In the genomic region with DNA sequence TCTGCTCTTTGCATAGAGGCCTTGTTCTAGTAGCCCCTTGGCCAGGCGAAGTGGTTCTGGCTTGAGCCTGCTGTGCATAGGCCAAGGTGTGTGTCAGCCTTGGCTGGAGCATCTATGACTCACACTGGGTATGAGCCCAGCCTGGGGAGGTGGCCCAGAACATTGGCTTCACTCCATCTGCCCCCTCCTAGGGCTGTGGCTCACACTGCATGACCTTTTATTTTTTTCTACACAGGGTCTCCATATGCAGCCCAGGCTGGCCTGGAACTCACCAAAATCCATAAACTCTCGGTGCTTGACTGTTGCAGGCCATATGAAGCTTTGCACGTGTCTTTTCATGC, we compare ENCODE assay signal across 10 mouse cellular contexts. TPM values are rescaled to one million over a fixed set of nuclear protein-coding genes. Genes with fewer than 3 reads are reported as not detected.
A peak's percentile ranks its signal among the peaks of the same experiment; 100 is the strongest.
DNase-seq lines count a peak whose midpoint lies in the region; ATAC-seq and TF ChIP-seq lines count a peak whose summit lies in the region.
"Had no signal": no experiment of that assay in that cellular context is flagged by ENCODE, and none has a peak within 500 bp of the region (broad histone marks: within the 10 kb centered on the region; RNA-seq: fewer than 3 reads in every experiment).

No protein-coding gene starts in this region.

- TF ChIP-seq CTCF in midbrain, postnatal 0 days (IDR thresholded peaks at IDR 0.05): no peak

- H3K27me3 ChIP-seq in forebrain, embryonic 13.5 days: no peaks in the 10 kb centered on the region
- no peaks in the 10 kb centered on the region for H3K27me3 ChIP-seq in forebrain, embryonic 10.5 days (ENCODE audit: poor library complexity, severe bottlenecking)
- no peaks in the 10 kb centered on the region for H3K27me3 ChIP-seq in heart, embryonic 15.5 days
- H3K27me3 ChIP-seq in midbrain, postnatal 0 days (ENCODE audit: insufficient read depth, low read length): no peaks in the 10 kb centered on the region
- H3K27me3 ChIP-seq: CH12.LX had no signal

- 0 out of 2 replicates have a peak overlapping the region, but pooled peaks have one; percentile 18 for H3K9ac ChIP-seq in forebrain, embryonic 13.5 days
- H3K9ac ChIP-seq in heart, embryonic 15.5 days: no peak overlapping the region
- no peak overlapping the region for H3K9ac ChIP-seq in midbrain, postnatal 0 days (replicated peaks; ENCODE audit: low read length, poor library complexity, severe bottlenecking)
- H3K9ac ChIP-seq: liver, embryonic 14.5 days had no signal

- H3K27ac ChIP-seq in forebrain, embryonic 13.5 days: no peak overlapping the region
- H3K27ac ChIP-seq in forebrain, embryonic 10.5 days: no peak overlapping the region
- peak overlapping the region; percentile 40; the same call in 1 of the 2 replicates for H3K27ac ChIP-seq in heart, embryonic 15.5 days
- no peak overlapping the region for H3K27ac ChIP-seq in midbrain, postnatal 0 days (ENCODE audit: low read depth, low read length)
- H3K27ac ChIP-seq: liver, embryonic 14.5 days had no signal

- ATAC-seq in forebrain, embryonic 13.5 days: no peak
- no peak for ATAC-seq in heart, embryonic 15.5 days (replicated peaks; ENCODE audit: insufficient number of reproducible peaks, insufficient read depth, low FRiP score, low read depth)
- no peak for ATAC-seq in midbrain, postnatal 0 days (ENCODE audit: low FRiP score)
- no peak for ATAC-seq in granulocyte monocyte progenitor cell, adult 5-6 weeks (replicated peaks; ENCODE audit: poor library complexity, severe bottlenecking)

- H3K4me2 ChIP-seq in forebrain, embryonic 13.5 days: peak overlapping the region; percentile 75
- no peak overlapping the region for H3K4me2 ChIP-seq in heart, embryonic 15.5 days
- H3K4me2 ChIP-seq in midbrain, postnatal 0 days (ENCODE audit: low read depth, low read length, poor library complexity, severe bottlenecking): peak overlapping the region; percentile 20; the same call in 1 of the 2 replicates

- peaks cover 22% of the 10 kb centered on the region for H3K36me3 ChIP-seq in forebrain, embryonic 13.5 days (ENCODE audit: poor library complexity, severe bottlenecking)
- peaks cover 28% of the 10 kb centered on the region for H3K36me3 ChIP-seq in forebrain, embryonic 10.5 days (replicated peaks)
- H3K36me3 ChIP-seq in heart, embryonic 15.5 days: no peaks in the 10 kb centered on the region; the same call in 1 of the 2 replicates
- no peaks in the 10 kb centered on the region for H3K36me3 ChIP-seq in midbrain, postnatal 0 days (ENCODE audit: insufficient read depth, low read length)

- H3K9me3 ChIP-seq in forebrain, embryonic 13.5 days (replicated peaks): no peaks in the 10 kb centered on the region
- no peaks in the 10 kb centered on the region for H3K9me3 ChIP-seq in forebrain, embryonic 10.5 days
- no peaks in the 10 kb centered on the region for H3K9me3 ChIP-seq in heart, embryonic 15.5 days (replicated peaks)
- no peaks in the 10 kb centered on the region for H3K9me3 ChIP-seq in midbrain, postnatal 0 days (ENCODE audit: low read length)

- WGBS in forebrain, embryonic 13.5 days: 86% methylated on average over 3 of the region's 3 CpGs
- 91% methylated on average over 3 of the region's 3 CpGs for WGBS in forebrain, embryonic 10.5 days
- WGBS in heart, embryonic 15.5 days: 60% methylated on average over 3 of the region's 3 CpGs
- WGBS in midbrain, postnatal 0 days: 82% methylated on average over 3 of the region's 3 CpGs

- H3K4me3 ChIP-seq in forebrain, embryonic 13.5 days: peak overlapping the region; percentile 94; the same call in 1 of the 2 replicates
- H3K4me3 ChIP-seq in forebrain, embryonic 10.5 days: no peak overlapping the region
- no peak overlapping the region for H3K4me3 ChIP-seq in heart, embryonic 15.5 days
- H3K4me3 ChIP-seq in midbrain, postnatal 0 days (ENCODE audit: low read depth, low read length): no peak overlapping the region

- no peak for DNase-seq in forebrain, embryonic 10.5 days (ENCODE audit: extremely low spot score, low spot score)
- DNase-seq in urinary bladder, postnatal 14 days (ENCODE audit: low spot score): peak; percentile 81
- no peak for DNase-seq in urinary bladder, postnatal 10 days (ENCODE audit: low spot score)
- DNase-seq in midbrain, postnatal 0 days (ENCODE audit: low spot score): no peak
- DNase-seq in retina, embryonic 14.5 days (ENCODE audit: low spot score): no peak

- peaks cover 32% of the 10 kb centered on the region for H3K4me1 ChIP-seq in forebrain, embryonic 13.5 days
- H3K4me1 ChIP-seq in forebrain, embryonic 10.5 days: peaks cover 43% of the 10 kb centered on the region
- H3K4me1 ChIP-seq in heart, embryonic 15.5 days (replicated peaks): peaks cover 31% of the 10 kb centered on the region
- H3K4me1 ChIP-seq in midbrain, postnatal 0 days (ENCODE audit: insufficient read depth, low read length): peaks cover 10% of the 10 kb centered on the region

RNA-seq across cellular contexts. Expression of a gene that starts 0.4 kb away (rescaled TPM):
- 0.05 and 0.11 TPM in 2 replicates for polyA plus RNA-seq in forebrain, embryonic 13.5 days (2015; fragmentation: Nextera tagmentation; extraction: Ambion mirVana)
- 0.02 TPM in 1 of 2 replicates, not detected in the other for polyA plus RNA-seq in forebrain, embryonic 10.5 days (2016; fragmentation: Nextera tagmentation; extraction: Ambion mirVana)
- polyA plus RNA-seq in heart, embryonic 15.5 days (2015; fragmentation: Nextera tagmentation; extraction: Ambion mirVana): 0.04 TPM in 2 replicates
- 0.22 TPM in 1 of 2 replicates, not detected in the other for total RNA-seq in midbrain, postnatal 0 days (2014; rRNA removed)
- 0.06 and 0.07 TPM in 2 replicates for polyA plus RNA-seq in midbrain, postnatal 0 days (2015; fragmentation: Nextera tagmentation; extraction: Ambion mirVana)
- total RNA-seq in granulocyte monocyte progenitor cell, adult 5-6 weeks (2014; fragmentation: Nextera tagmentation): not detected in 2 replicates
- not detected in 2 replicates for total RNA-seq in granulocyte monocyte progenitor cell, adult 5-6 weeks (2017)
- total RNA-seq: CH12.LX had no signal
- polyA plus RNA-seq: liver, embryonic 14.5 days had no signal

RNA-seq across cellular contexts. Expression of a gene that starts 4.1 kb away (rescaled TPM):
- polyA plus RNA-seq in forebrain, embryonic 13.5 days (2015; fragmentation: Nextera tagmentation; extraction: Ambion mirVana): 58.6 and 68.8 TPM in 2 replicates
- polyA plus RNA-seq in forebrain, embryonic 10.5 days (2016; fragmentation: Nextera tagmentation; extraction: Ambion mirVana): 49.6 and 50.9 TPM in 2 replicates
- 79.8 and 89.0 TPM in 2 replicates for polyA plus RNA-seq in heart, embryonic 15.5 days (2015; fragmentation: Nextera tagmentation; extraction: Ambion mirVana)
- 470 and 553 TPM in 2 replicates for total RNA-seq in midbrain, postnatal 0 days (2014; rRNA removed)
- polyA plus RNA-seq in midbrain, postnatal 0 days (2015; fragmentation: Nextera tagmentation; extraction: Ambion mirVana): 91.0 and 99.3 TPM in 2 replicates
- total RNA-seq in granulocyte monocyte progenitor cell, adult 5-6 weeks (2014; fragmentation: Nextera tagmentation): 7.7 and 12.3 TPM in 2 replicates
- 24.6 and 27.0 TPM in 2 replicates for total RNA-seq in granulocyte monocyte progenitor cell, adult 5-6 weeks (2017)

RNA-seq across cellular contexts. Expression of a gene that starts 15.5 kb away (rescaled TPM):
- polyA plus RNA-seq in forebrain, embryonic 13.5 days (2015; fragmentation: Nextera tagmentation; extraction: Ambion mirVana): not detected in 2 replicates
- not detected in 2 replicates for polyA plus RNA-seq in forebrain, embryonic 10.5 days (2016; fragmentation: Nextera tagmentation; extraction: Ambion mirVana)
- polyA plus RNA-seq in heart, embryonic 15.5 days (2015; fragmentation: Nextera tagmentation; extraction: Ambion mirVana): not detected in 2 replicates
- total RNA-seq in midbrain, postnatal 0 days (2014; rRNA removed): not detected in 2 replicates
- not detected in 2 replicates for polyA plus RNA-seq in midbrain, postnatal 0 days (2015; fragmentation: Nextera tagmentation; extraction: Ambion mirVana)
- not detected in 2 replicates for total RNA-seq in granulocyte monocyte progenitor cell, adult 5-6 weeks (2014; fragmentation: Nextera tagmentation)
- total RNA-seq in granulocyte monocyte progenitor cell, adult 5-6 weeks (2017): not detected in 2 replicates

RNA-seq across cellular contexts. Expression of a gene that starts 20.7 kb away (rescaled TPM):
- 0.10 TPM in 1 of 2 replicates, not detected in the other for polyA plus RNA-seq in forebrain, embryonic 13.5 days (2015; fragmentation: Nextera tagmentation; extraction: Ambion mirVana)
- 0.38 and 0.68 TPM in 2 replicates for polyA plus RNA-seq in forebrain, embryonic 10.5 days (2016; fragmentation: Nextera tagmentation; extraction: Ambion mirVana)
- 0.19 and 0.32 TPM in 2 replicates for polyA plus RNA-seq in heart, embryonic 15.5 days (2015; fragmentation: Nextera tagmentation; extraction: Ambion mirVana)
- total RNA-seq in midbrain, postnatal 0 days (2014; rRNA removed): 0.77 and 1.5 TPM in 2 replicates
- 0.21 and 0.39 TPM in 2 replicates for polyA plus RNA-seq in midbrain, postnatal 0 days (2015; fragmentation: Nextera tagmentation; extraction: Ambion mirVana)
- total RNA-seq in granulocyte monocyte progenitor cell, adult 5-6 weeks (2014; fragmentation: Nextera tagmentation): not detected in 2 replicates
- total RNA-seq in granulocyte monocyte progenitor cell, adult 5-6 weeks (2017): not detected in 2 replicates

RNA-seq across cellular contexts. Expression of a gene that starts 29.8 kb away (rescaled TPM):
- polyA plus RNA-seq in forebrain, embryonic 13.5 days (2015; fragmentation: Nextera tagmentation; extraction: Ambion mirVana): 238 and 239 TPM in 2 replicates
- 336 and 339 TPM in 2 replicates for polyA plus RNA-seq in forebrain, embryonic 10.5 days (2016; fragmentation: Nextera tagmentation; extraction: Ambion mirVana)
- 256 and 281 TPM in 2 replicates for polyA plus RNA-seq in heart, embryonic 15.5 days (2015; fragmentation: Nextera tagmentation; extraction: Ambion mirVana)
- 140 and 312 TPM in 2 replicates for total RNA-seq in midbrain, postnatal 0 days (2014; rRNA removed)
- 157 and 169 TPM in 2 replicates for polyA plus RNA-seq in midbrain, postnatal 0 days (2015; fragmentation: Nextera tagmentation; extraction: Ambion mirVana)
- total RNA-seq in granulocyte monocyte progenitor cell, adult 5-6 weeks (2014; fragmentation: Nextera tagmentation): 187 and 226 TPM in 2 replicates
- total RNA-seq in granulocyte monocyte progenitor cell, adult 5-6 weeks (2017): 247 and 312 TPM in 2 replicates
